Mouse (Mus musculus): ENCODE data around the gene Ints12.

Gene Ints12

DNA sequence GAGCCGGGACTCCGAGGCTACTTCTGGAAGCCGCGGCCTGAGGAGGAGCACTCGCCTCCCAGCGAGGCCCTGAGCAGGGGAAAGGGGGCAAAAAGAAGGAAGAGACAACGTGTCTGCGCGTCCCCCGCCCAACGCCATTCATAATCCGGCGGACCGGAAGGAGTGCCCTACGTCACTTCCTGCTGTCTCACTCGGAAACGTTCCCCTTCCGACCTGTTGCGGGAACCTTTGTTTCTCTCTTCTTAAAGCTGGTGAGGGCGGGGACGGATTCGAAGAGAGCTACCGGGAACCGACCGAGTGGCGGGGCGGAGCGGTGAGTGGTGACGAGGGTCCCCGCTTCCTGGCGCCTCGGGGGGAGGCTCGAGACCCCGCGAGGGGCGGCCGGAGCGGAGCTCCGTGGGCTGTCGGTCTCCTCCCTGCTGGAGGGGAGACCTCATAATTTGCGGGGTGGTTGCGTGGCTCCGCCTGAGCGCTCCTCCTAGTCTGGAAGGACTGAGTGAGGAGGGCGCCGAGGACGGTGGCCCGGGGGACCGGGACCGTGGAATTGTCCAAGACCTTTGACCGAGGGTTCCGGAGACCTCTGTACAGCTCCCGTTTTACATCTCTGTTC is at the start of gene Ints12, which contains the start of gene Gstcd:
Gene Ints12 (plus strand): TSS at position 177 of the 610 bp plus-strand sequence.
Gene Gstcd (minus strand): TSS at position 370 of the 610 bp plus-strand sequence.
- DNase-seq, result peak; percentile 93 to 94

DNA sequence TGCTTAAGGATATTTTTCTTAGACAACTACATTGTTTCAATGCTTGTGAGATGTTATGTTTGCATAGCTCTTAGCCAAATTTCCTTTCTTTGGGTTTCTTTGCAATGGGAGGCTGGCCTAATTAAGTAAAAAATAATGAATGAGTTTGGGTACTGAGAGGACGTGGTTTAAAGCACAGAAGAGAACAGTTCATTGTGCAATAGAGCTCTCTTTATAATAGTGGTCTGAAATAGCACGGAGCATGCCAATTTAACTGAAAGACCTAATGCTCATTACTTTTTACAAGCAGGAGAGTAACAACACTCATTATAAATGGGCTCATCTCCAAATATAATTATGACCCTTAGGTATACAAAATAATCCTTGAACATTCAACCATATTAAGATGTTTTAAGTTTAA is 39.6 kb upstream of the Ints12 start:
- DNase-seq, result no peak

DNA sequence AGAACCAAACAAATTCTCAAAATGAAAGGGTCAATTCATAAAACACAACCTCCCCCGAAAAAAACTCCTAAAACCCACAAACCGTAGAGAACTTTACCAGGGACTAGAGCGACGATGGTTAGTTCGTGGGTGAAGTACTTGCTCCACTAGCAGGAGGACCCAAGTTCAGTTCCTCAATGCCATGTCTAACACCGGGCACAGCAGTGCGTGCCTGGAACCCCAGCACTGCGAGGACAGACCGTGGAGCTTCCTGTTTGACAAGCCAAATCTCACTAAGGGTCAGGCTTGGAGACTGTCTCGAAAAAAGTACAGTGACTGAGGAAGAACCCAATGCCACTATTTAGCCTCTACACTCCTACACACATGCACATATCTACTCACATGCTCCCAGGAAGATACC is 16.1 kb upstream of the Ints12 start:
- DNase-seq, result no peak

DNA sequence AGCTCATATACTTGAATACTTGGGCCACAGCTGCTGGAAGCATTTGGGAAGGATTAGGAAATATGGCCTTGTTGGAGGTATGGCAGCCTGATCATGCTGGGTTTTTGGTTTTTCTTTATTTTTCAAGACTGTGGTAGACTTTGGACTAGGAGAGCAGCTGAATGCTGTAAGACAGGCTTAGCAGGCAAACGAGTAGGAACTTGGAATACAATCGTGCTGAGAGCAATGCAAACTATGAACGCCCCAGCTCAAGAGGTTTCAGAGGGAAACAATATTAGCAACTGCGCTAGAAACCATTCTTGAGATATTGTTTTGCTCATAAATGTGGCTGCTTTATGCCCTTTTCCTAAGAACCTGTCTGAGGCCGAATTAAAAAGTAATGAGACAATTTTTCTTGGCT is 8.9 kb upstream of the Ints12 start:
- DNase-seq, result no peak

DNA sequence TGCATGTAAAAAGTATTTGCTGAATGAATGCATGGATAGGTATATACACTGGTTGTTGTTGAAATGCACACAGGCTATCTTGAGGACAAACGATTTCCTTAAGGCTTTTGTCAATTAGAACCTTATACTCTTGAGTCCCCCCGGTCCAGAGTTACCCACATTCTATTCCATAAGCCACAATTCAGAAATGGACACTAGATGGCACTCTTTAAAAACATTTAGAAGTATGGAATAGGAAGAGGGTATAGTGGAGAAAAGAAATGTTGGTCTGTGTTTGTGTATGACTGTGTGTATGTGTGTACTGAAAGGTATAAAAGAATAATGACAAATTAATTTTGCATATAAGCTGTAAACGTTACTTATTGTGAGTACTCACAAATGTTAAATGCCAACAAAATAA is 5.8 kb upstream of the Ints12 start:
- no peak for DNase-seq

DNA sequence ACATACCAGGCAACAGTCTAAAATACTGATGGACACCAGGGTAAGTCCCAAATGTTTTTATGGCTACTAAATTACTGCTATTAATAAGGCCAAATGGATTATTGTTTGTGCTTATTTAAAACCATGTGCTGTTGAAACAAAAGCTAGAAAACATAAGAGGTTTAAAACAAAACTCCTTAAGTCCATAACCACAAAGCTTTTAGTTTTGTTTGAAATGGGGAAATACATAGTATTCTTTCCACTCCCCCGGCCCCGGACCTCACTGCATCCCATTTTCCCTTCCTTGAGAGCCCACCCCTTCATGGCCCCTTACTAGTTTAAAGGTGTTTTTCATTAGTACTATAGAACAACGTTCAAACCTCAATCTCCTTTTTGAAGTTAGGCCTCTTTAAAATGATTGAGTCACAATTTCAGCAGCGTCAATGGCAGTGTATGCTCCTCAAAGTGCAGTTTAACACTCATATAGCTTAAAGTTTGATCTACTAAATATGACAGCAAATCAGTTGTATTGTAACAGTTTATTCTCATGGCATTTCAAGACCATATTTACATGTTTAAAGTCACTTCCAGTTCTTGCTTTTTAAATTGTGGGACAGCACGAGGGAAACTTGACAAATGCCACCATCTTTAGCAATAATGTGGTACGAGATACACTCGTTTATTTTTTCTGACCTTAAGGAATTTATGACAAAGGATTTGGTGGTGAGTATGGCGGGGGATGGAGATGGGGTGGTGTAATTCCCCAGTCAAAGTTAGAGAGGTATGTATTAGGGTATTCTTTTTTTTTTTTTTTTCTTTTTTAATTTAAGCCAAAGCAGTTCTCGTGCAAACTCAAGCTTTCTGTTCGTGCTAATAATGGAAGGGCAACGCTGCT is 1.2 kb upstream of the Ints12 start:
- no peak for DNase-seq

DNA sequence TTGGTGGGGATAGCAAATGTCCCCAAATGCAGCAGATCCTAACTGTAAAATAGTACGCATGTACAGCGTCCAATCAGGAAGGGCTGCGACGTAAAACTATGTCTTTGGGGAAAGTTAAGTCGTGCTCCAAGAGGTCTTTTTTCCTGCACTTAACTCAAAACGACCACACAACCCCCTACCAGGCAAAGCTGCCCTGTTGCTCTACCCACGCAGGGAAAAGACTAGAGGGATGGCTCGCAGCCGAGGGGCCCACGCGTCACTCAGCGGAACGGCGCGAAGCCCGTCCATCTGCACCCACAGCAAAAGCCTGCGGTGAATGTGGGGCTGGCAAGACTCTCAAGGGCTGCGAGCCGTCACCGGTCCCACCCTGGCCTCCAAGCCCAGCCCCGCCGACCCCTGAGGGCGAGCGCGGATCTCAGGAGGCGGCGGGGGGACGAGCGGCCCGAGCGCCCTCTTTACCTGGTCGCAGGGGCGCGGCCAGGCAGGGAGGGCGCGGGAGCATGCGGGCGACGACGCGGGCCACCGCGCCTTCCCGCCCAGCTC is 448 bp upstream of the Ints12 start:
- no peak for DNase-seq

DNA sequence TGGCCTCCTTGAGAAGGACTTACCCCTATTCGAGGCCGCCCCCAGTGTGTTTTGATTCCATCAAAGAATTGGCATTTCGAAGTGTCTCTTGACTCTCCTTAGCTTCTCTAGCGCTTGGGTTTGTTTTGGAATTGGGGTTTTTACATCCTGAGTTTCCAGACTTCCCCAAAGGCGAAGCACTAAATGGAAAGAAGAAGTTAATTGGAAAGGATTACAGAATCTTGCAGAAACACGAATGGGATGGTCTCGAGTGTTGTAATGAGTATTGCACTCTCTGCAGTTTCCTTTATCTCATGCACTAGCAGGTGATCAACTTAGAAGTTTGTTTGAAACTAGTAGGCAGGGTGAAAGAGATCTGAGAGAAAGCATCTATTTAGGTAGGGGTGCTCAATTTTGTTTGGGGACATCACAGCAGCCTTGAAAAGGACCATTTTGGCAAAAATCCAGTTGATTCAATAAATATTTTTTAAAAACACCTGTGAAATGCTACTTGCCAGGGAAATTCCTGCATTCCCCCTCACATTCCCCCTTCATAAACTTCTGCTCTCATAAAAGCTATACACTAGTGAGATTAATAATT is 724 bp downstream of the Ints12 start:
- DNase-seq, result no peak

DNA sequence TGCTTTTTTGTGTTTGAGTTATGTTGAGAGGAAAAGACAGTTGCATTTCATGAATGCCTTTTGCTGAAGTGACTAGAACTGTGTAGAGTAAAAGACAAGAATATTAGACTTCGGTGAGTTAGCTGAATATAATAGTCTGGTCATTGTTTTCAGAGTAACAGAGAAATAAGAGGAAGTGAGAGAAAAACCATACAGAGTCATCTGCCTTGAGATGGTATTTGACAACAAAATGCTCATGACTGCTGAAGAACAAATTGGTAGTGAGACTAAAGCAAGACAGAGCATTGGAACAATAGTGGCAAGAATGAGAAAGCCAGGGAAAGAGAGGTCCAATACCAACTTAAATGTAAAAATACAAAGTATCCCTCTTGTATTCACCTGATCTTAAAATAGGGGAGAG is 1.3 kb downstream of the Ints12 start:
- DNase-seq, result no peak

DNA sequence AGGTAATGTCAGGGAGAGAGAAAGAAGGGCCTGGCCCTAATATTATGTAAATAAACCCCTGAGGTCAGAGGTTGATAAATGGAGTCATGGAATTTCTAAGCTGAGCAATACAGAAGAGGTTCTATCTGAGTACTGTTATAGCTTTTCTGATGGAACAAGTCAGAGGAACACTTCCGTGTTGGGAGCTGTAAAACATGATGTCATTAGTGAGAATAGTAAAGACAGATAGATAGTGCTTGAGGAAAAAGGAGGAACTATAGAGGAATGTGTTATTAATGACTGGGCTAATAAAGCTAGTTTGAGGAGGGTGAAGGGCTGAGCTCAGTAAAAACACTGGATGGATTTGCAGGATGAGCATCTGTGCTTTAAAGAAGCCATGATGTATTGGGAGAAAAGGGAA is 2.7 kb downstream of the Ints12 start:
- no peak for DNase-seq

DNA sequence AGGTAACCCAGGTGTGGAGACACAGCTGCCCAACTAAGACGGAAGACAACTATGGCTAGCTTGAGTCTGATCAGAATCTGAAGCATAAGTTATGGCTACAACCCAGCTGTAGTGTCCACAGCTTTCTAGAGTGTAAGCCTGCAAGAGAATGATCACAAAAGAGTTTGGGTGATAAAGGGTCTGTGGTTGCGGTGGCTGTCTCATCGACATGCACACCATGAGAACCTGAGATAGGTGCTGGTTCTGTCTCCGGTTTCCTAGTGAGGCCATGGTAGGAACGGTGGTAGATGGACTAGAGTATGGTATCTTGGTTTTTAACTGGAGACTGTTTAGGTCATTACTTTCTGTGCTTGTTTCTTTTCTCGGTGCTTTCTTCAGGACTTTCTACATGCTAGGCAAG is 6.3 kb downstream of the Ints12 start:
- no peak for DNase-seq

DNA sequence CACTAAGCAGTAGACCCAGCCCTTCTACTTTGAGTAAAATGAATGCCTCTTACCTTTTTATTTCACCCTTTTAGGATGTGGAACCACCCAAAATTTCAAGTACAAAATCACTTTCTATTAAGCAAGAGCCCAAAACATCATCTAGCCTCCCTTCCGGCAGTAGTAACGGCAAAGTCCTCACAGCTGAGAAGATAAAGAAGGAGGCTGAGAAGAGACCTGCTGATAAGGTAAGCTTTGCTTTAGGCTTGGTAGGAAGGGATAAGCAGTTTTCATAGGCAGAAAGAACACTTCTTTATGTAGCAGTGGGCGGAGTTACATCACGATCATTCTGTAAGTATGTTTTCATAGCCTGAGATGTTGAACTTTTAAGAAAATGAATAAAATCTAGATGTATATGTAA is 6.7 kb downstream of the Ints12 start:
- DNase-seq, result no peak

DNA sequence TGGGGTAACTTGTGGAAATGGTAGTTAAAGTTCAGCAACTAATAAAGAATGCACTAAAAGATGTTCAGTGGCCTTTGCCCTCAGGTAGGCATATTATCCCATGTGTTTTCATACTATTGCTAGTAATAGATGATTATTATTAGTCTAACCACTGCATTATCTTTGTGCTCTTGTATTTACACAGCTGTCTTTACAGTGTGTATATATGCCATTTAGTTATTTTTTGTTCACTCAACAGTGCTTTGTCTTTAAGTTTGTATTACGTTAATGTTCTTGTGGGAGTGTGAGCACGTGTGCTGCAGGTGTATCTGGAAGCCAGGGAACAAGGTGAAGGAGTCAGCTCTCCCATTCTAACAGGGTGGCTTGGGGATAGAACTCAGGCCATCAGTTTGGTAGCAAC is 7.3 kb downstream of the Ints12 start:
- no peak for DNase-seq

DNA sequence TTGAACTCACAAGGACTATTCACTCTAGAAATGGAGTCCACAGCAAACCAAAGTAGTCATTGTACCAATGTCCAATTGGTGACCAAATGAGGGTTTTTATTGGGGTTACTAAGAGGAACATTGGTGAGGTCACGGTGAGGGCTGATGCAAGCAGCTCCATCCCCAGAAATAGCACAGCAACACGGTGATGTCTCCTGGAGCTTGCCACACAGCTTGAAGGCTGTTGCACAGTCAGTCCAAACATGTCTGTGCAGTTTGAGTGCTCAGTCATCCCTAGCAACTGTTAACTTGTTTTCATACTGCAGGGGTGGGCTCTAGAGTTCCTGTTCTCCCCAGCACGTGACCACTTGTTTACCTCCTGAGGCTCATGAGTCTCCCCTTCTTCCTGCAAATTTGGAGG is 12.1 kb downstream of the Ints12 start:
- no peak for DNase-seq

DNA sequence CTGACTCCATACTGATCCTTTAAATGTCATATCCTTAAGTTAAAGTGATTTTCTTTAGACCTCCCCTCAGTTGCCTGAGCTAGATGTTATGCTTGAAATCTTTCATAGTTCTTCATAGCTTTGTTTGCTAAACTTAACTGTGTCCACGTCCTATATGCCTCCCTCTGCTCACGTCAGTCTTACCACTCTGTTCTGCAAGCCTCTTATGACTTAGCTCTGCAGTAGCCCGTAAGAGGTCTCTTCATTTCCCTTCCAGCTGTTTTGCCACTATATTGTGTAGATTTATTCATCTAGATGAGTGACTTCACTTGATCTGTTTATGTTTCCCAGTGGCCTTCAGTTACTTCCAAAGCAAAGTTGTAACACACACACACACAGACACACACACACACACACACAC is 12.8 kb downstream of the Ints12 start:
- DNase-seq, result no peak

DNA sequence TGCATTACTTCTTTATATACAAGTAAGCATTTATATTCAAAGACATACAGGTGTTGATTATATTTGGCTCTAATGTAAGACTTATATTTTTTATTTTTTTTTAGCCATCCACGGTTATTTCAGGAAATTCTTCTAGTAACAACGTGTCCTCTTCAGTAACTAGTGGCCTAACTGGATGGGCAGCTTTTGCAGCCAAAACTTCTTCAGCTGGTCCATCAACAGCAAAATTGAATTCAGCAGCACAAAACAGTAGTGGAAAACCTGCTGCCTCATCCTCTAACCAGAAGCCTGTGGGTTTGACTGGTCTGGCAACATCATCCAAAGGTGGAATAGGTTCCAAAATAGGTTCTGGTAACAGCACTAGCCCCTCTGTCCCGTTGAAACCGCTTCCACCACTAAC is 17.1 kb downstream of the Ints12 start:
- peak; percentile 13 to 27 for DNase-seq

DNA sequence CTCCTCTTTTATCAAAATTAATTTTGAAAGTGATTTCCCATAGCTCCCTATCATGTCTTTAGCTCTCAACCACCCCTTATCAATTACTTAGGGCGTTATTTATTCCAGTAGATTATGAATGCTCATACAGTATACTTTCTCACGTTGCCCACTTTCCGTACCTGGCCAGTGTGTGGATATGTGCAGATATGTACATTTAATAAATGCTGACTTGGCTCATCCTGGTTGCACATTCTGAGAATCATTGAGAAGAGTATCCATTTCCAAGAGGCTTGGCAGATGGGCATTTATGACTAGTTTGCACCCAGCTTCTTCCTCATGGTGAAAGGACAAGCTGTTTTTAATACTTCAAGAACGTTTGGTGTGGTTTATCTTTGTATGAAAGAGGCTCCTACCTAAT is 18.2 kb downstream of the Ints12 start:
- DNase-seq, result no peak

DNA sequence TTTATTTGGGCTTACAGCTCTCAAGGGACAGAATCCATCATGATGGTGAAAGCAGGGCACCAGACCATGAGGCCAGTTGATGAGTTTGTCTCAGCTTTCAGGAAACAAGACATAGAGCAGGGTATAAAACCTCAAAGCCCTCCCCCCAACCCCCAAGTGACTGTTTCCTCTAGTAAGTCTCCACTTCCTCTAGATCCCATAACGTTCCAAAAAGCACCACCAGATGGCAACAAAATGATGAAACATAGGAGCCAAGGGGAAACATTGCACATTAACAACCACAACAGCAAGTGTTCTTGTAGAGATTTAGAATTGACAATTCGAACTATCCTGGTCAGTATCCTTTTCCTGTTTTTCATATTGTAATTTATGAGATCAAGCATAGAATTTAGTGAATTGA is 20.1 kb downstream of the Ints12 start:
- DNase-seq, result peak in 1 of 2 experiments; percentile 32

DNA sequence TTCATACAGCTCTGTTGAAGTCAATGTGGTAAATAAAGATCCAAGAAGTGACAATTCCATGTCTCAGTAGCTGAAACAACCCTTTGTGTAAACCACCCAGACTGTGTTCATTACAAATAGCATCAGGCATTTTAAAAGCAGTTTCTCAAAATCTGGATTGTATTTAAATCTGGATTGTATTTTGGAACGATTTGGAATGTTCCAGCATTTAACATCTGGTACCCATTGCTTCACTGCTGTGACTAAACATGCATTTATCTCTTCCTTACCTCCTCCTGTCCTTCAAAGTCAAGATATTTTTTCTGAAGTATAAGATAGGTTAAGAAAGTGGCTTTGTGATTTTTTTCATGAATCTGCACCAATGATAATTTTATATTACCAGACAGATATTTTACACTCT is 21.6 kb downstream of the Ints12 start:
- no peak for DNase-seq

DNA sequence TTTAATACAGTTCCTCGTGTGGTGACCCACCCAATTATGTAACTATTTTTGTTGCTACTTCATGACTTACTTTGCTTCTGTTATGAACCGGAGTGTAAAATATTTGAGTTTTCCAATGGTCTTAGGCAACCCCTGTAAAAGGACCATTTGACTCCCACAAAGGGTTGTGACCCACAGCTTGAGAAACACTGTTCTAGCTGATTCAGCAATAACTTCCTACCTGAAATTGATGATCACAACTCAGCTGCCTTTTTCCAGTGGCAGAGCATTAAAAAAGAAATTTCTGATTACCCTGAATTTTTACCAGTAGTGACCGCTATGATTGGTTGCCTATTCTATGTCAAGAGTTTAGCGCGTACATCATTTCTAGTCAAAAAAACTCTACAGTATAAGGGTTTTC is 39.7 kb downstream of the Ints12 start:
- no peak for DNase-seq

DNA sequence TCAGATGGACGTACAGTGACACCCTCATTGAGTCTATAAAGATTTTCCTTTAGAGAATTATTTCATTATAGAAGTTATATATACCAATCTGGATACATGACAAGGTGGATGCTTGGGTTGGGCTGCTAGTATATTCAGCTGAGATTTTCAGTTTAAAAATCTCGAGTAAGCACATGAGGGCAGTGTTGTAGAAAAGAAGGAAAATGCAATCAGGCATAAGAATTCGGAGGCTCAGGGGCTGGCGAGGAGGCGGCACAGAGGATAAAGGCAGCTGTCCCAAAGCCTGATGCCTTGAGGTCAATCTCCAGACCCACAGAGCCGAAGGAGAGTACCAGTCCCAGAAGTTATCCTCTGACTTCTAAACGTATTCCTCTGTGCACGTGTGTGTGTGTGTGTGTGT is 41.0 kb downstream of the Ints12 start:
- DNase-seq, result no peak

DNA sequence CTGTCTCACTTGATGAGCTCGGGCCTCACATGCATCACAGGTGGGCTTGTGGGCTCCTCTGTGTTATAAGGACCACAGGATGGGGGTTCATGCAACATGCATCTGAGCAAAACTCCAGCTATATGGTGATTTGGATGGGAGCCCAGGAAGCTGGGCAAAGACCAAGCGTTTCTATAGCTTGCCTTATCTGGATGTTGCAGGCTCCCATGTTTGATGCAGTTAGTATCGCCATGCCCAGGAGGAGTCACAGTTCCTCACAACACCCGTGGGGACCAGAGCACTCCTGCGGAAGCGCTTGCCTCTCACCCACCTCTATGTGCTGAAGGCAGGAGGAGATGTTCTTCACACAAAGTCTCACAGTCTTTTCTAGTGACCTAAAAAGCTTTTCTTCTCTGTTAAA is 50.2 kb downstream of the Ints12 start:
- DNase-seq, result no peak

DNA sequence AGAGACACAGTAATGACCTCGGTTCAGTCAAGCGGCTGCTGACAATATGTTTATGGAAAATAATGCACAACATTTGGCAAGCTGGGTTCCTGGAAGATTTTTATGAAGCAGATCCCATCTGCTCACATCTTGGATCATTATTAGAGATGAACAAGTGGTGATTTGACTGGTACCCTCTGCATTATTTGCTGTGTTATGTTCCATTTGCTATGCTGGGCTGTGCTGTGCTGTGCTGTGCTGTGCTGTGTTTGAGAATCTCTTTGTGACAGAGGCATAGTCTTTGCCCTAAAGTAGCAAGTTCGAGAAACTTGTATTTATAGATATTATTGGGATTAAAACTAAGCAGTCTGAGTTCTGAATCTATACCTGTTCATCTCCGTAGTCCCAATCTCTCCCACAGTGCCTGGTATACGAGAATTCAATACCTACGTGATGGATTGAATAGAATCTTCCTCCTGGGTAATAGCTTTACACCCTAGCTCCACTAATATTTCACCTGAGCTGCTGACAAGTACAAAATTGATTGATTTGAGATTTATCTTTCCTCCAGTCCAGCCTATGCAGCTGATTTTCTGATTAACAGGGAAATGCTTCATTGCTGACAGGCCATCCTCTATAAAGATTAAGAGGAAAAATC is 53.0 kb downstream of the Ints12 start:
- no peak for DNase-seq

All from lung, postnatal 4 days (tissue).